Comparison of ENCODE assay signal across 14 mouse cellular contexts in genomic region chr2:94363821-94364220, GRCm38 (mm10). TPM values are rescaled to one million over a fixed set of nuclear protein-coding genes. Genes with fewer than 3 reads are reported as not detected.
DNase-seq lines count a peak whose midpoint lies in the region.
"Had no signal": no experiment of that assay in that cellular context is flagged by ENCODE, and none has a peak within 500 bp of the region (broad histone marks: within the 10 kb centered on the region; RNA-seq: fewer than 3 reads in every experiment).

No protein-coding gene starts in this region.

- intact Hi-C loops in heart, postnatal 36 days (cut with DNase I), result no loop called here

- DNase-seq in adrenal gland, adult (ENCODE audit: inconsistent age in 2 of 2, low spot score in 1 of 2), result peak; percentile 43 to 83
- DNase-seq in adrenal gland, postnatal 4 days (ENCODE audit: low spot score in 2 of 2), result no peak
- DNase-seq in adrenal gland, postnatal 10 days, result peak; percentile 10
- no peak for DNase-seq in adrenal gland, postnatal 25 days
- DNase-seq in heart, adult 11 months, result peak; percentile 71
- no peak for DNase-seq in heart, postnatal 36 days
- DNase-seq: B cell, adult 2 months; cerebellum, adult 11 months; cerebellum, adult 18-20 months; cerebellum, adult 8-10 months; cerebellum, adult 9-11 months; cerebellum, postnatal 14 days; cerebellum, postnatal 36 days; embryo, embryonic 11 days had no signal

RNA-seq across cellular contexts. Expression of gene Ttc17, which starts 42.7 kb away (rescaled TPM):
- total RNA-seq in adrenal gland, postnatal 4 days (2021), result 10 to 100 TPM; 32.9 to 33.8 TPM
- total RNA-seq in adrenal gland, postnatal 10 days (2021), result 10 to 100 TPM; 26.7 to 28.0 TPM
- 39.5 and 46.2 TPM in 2 replicates for total RNA-seq in adrenal gland, postnatal 25 days (2021)
- 10 to 100 TPM; 27.4 to 33.5 TPM for total RNA-seq in heart, postnatal 36 days (2021)

Comparison
In these comparisons a context has a peak if more than half of its experiments do, and no peak if none do; other contexts are left out.
1. DNase-seq: peak in adrenal gland, adult (2 of 2), adrenal gland, postnatal 10 days (single experiment) and heart, adult 11 months (single experiment); none in adrenal gland, postnatal 4 days (0 of 2), adrenal gland, postnatal 25 days (single experiment) and heart, postnatal 36 days (0 of 2).